Mouse (Mus musculus) liver, adult 2 months (tissue): ENCODE measurements around the gene Lrrc30. TPM values are rescaled to one million over a fixed set of nuclear protein-coding genes. Genes with fewer than 3 reads are reported as not detected.
A peak's percentile ranks its signal among the peaks of the same experiment; 100 is the strongest.

Experiments
- DNase-seq: peaks from one replicate; pipeline ENCODE4 v3.0.0-alpha.2; 2011; ENCODE audit warnings: low read depth, low spot score; ENCODE audit errors: extremely low read depth
- H3K27ac ChIP-seq: fragments of 200-500 bp; replicated peaks from 2 replicates; pipeline ENCODE4 v1.5.1; 2012; ENCODE audit warnings: low read depth, mild to moderate bottlenecking, control low read depth, inconsistent platforms, low read length; ENCODE audit not compliant: insufficient read depth
- H3K27me3 ChIP-seq: fragments of 200-500 bp; 2 replicates; pipeline ENCODE4 v1.6.1; 2012; ENCODE audit warnings: mild to moderate bottlenecking, moderate library complexity, low read length, inconsistent platforms; ENCODE audit not compliant: control insufficient read depth, insufficient read depth
- H3K36me3 ChIP-seq: fragments of 200-500 bp; 2 replicates; pipeline ENCODE4 v1.6.1; 2012; ENCODE audit warnings: low read length, inconsistent platforms; ENCODE audit not compliant: control insufficient read depth, insufficient read depth
- H3K4me1 ChIP-seq: fragments of 200-500 bp; 2 replicates; pipeline ENCODE4 v1.6.1; 2011; ENCODE audit warnings: low read length; ENCODE audit not compliant: control insufficient read depth, insufficient read depth
- H3K4me3 ChIP-seq: fragments of 200-500 bp; 2 replicates; pipeline ENCODE4 v1.5.1; 2011; ENCODE audit warnings: low read depth, mild to moderate bottlenecking, control low read depth, low read length, moderate library complexity; ENCODE audit not compliant: insufficient read depth
- H3K79me2 ChIP-seq: fragments of 200-500 bp; 2 replicates; pipeline ENCODE4 v1.6.1; 2012; ENCODE audit warnings: inconsistent platforms, mild to moderate bottlenecking, low read length, moderate library complexity; ENCODE audit not compliant: control insufficient read depth, insufficient read depth
- H3K9ac ChIP-seq: fragments of 200-500 bp; 2 replicates; pipeline ENCODE4 v1.6.1; 2012; ENCODE audit warnings: low read depth, mild to moderate bottlenecking, control low read depth, inconsistent platforms, low read length
- CTCF ChIP-seq: fragments of 200-500 bp; IDR thresholded peaks from 2 replicates; pipeline ENCODE4 v1.5.1; 2011; ENCODE audit warnings: low read depth, low read length, control low read depth
- POLR2A ChIP-seq: fragments of 200-500 bp; IDR thresholded peaks from 2 replicates; pipeline ENCODE4 v1.6.1; 2011; ENCODE audit warnings: low read length, control low read depth; ENCODE audit not compliant: insufficient read depth; ENCODE audit errors: extremely low read depth
- WGBS: fragments of 180-500 bp; shearing (Covaris S2); methylation state at CpG from one replicate; pipeline ENCODE4 v1.1.7; 2018; 5-methylcytosine and 5-hydroxymethylcytosine counted together
- polyA plus RNA-seq: library from polyadenylated mRNA; depleted of rRNA; stranded (reverse); fragments of >200 nt; gene quantifications from 2 replicates; pipeline ENCODE4 v1.2.3, GENCODE M21; 2012
- total RNA-seq: library from RNA; depleted of rRNA; stranded (reverse); fragments of >200 nt; gene quantifications from 2 replicates; pipeline ENCODE4 v1.2.3, GENCODE M21; 2014

Gene Lrrc30
- total and polyA plus RNA-seq, 2 experiments, result not detected

DNA sequence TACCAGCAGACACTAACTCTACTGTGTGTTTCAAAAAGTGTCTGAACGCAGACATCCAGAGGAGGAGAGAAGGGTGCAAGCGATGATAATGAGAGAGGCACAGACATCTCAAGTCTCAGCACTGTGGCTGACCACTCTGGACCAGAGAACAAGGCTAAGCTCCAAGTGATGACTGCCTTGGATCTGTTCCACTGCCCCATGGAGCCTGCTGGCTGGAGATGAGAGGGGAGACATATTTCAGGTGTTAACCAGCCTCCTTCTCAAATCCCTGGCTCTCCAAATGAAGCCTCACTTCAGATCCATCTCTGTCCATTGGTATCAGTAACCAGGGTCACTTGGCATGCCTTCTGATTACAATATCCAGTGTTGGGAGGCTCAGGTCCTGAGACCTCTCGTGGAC, 20.4 kb downstream of the Lrrc30 start:
- H3K27ac ChIP-seq, result no peak overlapping the region
- TF ChIP-seq CTCF, result no peak
- no peak for TF ChIP-seq POLR2A
- H3K9ac ChIP-seq, result no peak overlapping the region
- peaks cover 6% of the 10 kb centered on the region for H3K27me3 ChIP-seq
- H3K36me3 ChIP-seq, result no peaks in the 10 kb centered on the region
- 71% methylated on average over 3 of the region's 3 CpGs for WGBS
- H3K79me2 ChIP-seq, result no peaks in the 10 kb centered on the region
- H3K4me3 ChIP-seq, result no peak overlapping the region
- no peak for DNase-seq
- H3K4me1 ChIP-seq, result no peaks in the 10 kb centered on the region

DNA sequence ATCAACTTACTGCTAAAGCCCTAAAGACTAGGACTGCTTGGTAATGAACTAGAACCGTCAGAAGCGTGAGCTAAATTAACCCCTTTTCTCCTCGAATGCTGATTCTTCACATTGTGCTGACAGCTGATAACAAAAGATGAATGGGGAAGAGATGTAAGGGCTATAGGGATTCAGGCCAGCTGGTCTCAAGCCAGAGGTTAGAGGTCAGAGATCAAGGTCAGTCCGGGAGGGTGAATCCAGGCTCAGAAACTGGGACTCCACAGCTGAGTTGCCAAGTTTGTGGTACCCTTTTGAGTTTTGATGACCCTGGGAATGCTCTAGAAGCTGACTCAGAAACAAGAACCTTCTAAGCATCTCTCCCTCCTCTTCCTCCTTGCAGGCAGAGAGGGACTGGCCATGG, 28.1 kb downstream of the Lrrc30 start:
- Histone ChIP-seq H3K27ac (no peak overlapping the region), H3K36me3 (no peaks in the 10 kb centered on the region), H3K4me3 (no peak overlapping the region), H3K27me3 (peaks cover 2% of the 10 kb centered on the region), H3K4me1 (peaks cover 7% of the 10 kb centered on the region; the same call in 1 of the 2 replicates), H3K9ac (no peak overlapping the region), H3K79me2 (no peaks in the 10 kb centered on the region)
- 43% methylated on average over 4 of the region's 4 CpGs for WGBS
- DNase-seq, result peak; percentile 10
- TF ChIP-seq POLR2A (no peak), CTCF (no peak)

DNA sequence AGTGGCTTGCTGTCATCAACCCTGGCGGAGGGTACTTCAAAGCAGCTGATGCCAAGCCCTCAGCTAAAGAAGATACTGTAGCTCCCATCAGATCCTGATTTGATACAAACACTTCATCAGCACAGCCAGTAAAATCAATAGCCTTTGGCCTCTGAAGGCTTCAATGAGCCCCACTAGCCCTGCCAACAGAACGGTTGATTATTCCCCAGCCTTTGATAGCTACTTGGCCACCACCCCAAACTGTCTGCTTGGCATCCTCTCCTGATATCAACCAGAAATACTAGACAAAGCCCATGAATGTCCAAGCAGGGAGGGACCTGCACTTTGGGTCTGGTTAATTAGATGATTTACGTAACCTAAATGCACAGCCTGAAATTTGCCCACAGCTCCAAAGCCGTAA, 30.0 kb downstream of the Lrrc30 start:
- peak; percentile 70 for DNase-seq
- H3K9ac ChIP-seq, result no peak overlapping the region
- H3K79me2 ChIP-seq, result no peaks in the 10 kb centered on the region
- no peak overlapping the region for H3K4me3 ChIP-seq
- no peaks in the 10 kb centered on the region for H3K27me3 ChIP-seq
- H3K36me3 ChIP-seq, result no peaks in the 10 kb centered on the region
- WGBS, result 18% methylated on average over 4 of the region's 4 CpGs
- TF ChIP-seq CTCF (no peak), POLR2A (no peak)
- no peak overlapping the region for H3K27ac ChIP-seq
- peaks cover 7% of the 10 kb centered on the region; the same call in 1 of the 2 replicates for H3K4me1 ChIP-seq

DNA sequence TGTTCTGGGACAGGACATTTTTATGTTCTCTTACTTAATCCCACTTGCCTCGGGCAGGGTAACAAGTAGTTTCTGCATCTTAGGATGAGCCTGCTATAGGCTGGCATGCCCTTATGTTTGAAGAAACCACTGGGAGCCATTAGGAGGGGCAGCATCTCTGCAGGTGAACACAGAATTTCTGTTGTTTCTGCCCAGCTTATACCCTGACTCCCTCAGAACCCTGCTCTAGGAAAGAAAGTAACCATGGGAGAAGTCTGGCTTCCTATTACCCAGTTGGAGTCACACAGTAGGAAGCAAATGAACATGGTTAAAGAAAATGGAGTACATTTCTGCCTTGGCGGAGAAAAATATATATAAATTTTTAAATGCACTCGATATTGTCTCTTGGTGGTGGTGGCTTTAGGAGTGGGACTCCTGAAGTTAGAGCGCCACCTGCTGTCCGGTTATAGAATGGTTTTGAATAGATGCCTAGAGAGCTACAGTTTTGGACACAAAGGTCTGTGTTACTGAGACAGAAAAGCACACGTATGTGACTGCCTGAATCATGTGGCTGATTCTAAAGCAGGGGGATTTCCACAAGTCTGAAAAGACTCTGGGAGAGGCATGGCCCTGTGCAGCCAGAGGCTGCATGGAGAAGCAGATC, 47.5 kb downstream of the Lrrc30 start:
- H3K4me1 ChIP-seq, result no peaks in the 10 kb centered on the region; the same call in 1 of the 2 replicates
- TF ChIP-seq CTCF, result peak; percentile 44; the same call in 1 of the 2 replicates
- no peak for TF ChIP-seq POLR2A
- no peaks in the 10 kb centered on the region for H3K27me3 ChIP-seq
- WGBS, result 19% methylated on average over 6 of the region's 6 CpGs
- H3K9ac ChIP-seq, result no peak overlapping the region
- H3K4me3 ChIP-seq, result no peak overlapping the region
- DNase-seq, result peak; percentile 26
- H3K27ac ChIP-seq, result no peak overlapping the region
- H3K36me3 ChIP-seq, result no peaks in the 10 kb centered on the region
- no peaks in the 10 kb centered on the region for H3K79me2 ChIP-seq

DNA sequence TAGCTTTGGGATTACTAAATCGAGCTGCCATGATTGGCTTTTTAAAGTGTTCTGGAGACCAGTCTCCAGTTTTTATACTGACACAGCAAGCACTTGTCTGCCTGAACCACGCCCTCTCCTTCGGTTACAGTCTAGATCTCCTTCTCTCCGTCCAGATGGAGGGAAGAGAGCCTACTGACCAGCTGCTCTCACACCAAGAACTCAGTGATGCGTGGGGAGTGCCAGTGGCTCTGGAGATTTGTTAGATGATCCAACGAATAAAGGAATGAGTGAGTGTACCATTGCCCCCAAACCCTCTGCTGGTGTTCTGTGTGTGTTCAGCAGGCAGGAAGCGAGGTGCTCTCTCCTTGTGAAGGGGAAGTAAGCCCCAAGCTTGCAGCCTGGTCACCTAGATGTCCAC, 48.0 kb downstream of the Lrrc30 start:
- H3K9ac ChIP-seq, result no peak overlapping the region
- no peaks in the 10 kb centered on the region; the same call in 1 of the 2 replicates for H3K4me1 ChIP-seq
- H3K27ac ChIP-seq, result no peak overlapping the region
- H3K27me3 ChIP-seq, result no peaks in the 10 kb centered on the region
- 68% methylated on average over 7 of the region's 7 CpGs for WGBS
- H3K79me2 ChIP-seq, result no peaks in the 10 kb centered on the region
- H3K4me3 ChIP-seq, result no peak overlapping the region
- H3K36me3 ChIP-seq, result no peaks in the 10 kb centered on the region
- no peak for TF ChIP-seq CTCF
- TF ChIP-seq POLR2A, result no peak
- no peak for DNase-seq

DNA sequence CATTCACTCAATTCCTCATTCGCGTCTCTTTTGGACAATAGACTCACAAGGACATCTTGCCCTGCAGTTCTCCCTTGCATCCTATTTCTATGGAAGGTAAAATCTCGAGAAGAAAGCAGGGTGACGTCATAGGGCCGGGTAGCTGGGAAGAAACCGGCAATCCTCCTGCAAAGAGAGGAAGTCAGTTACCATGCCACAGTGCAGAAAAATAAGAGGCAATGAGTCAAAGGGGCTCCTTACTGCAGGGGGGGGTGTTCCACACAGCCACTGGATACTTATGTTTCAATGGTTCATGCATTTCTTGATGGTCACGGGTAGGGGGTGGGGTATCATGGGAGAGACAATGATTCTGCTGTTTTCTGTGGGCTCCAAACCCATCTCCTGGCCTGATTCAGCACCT, 49.1 kb downstream of the Lrrc30 start:
- no peak for DNase-seq
- no peak overlapping the region for H3K9ac ChIP-seq
- no peaks in the 10 kb centered on the region for H3K36me3 ChIP-seq
- no peak overlapping the region for H3K27ac ChIP-seq
- no peak for TF ChIP-seq POLR2A
- no peak for TF ChIP-seq CTCF
- no peak overlapping the region for H3K4me3 ChIP-seq
- WGBS, result 58% methylated on average over 7 of the region's 7 CpGs
- no peaks in the 10 kb centered on the region for H3K27me3 ChIP-seq
- no peaks in the 10 kb centered on the region; the same call in 1 of the 2 replicates for H3K4me1 ChIP-seq
- no peaks in the 10 kb centered on the region for H3K79me2 ChIP-seq
